15 mouse cellular contexts compared by ENCODE assay signal in genomic region chr17:92900056-92900455, GRCm38 (mm10).
"Had no signal": no experiment of that assay in that cellular context is flagged by ENCODE, and none has a peak within 500 bp of the region (broad histone marks: within the 10 kb centered on the region; RNA-seq: fewer than 3 reads in every experiment).

No protein-coding gene starts in this region.

- H3K9ac ChIP-seq: intestine, embryonic 15.5 days; limb, embryonic 13.5 days; liver, embryonic 12.5 days; liver, embryonic 15.5 days; lung, embryonic 15.5 days had no signal

- H3K4me3 ChIP-seq: intestine, embryonic 15.5 days; limb, embryonic 10.5 days; limb, embryonic 13.5 days; liver, embryonic 12.5 days; liver, embryonic 15.5 days; lung, embryonic 15.5 days had no signal

- H3K4me1 ChIP-seq: intestine, embryonic 15.5 days; limb, embryonic 10.5 days; limb, embryonic 13.5 days; liver, embryonic 12.5 days; liver, embryonic 15.5 days; lung, embryonic 15.5 days had no signal

- H3K27me3 ChIP-seq: intestine, embryonic 15.5 days; limb, embryonic 13.5 days; liver, embryonic 12.5 days; liver, embryonic 15.5 days; lung, embryonic 15.5 days had no signal

- H3K4me2 ChIP-seq: intestine, embryonic 15.5 days; limb, embryonic 13.5 days; liver, embryonic 12.5 days; liver, embryonic 15.5 days; lung, embryonic 15.5 days; midbrain, embryonic 11.5 days had no signal

- DNase-seq: layer of hippocampus, adult 9-11 months; liver; lung, adult 18-20 months; lung, postnatal 10 days; lung, postnatal 4 days; midbrain, embryonic 14.5 days; thymus, adult 18-20 months; thymus, postnatal 36 days had no signal

- H3K27ac ChIP-seq: intestine, embryonic 15.5 days; limb, embryonic 10.5 days; limb, embryonic 13.5 days; liver, embryonic 12.5 days; liver, embryonic 15.5 days; lung, embryonic 15.5 days had no signal

- H3K36me3 ChIP-seq: intestine, embryonic 15.5 days; limb, embryonic 10.5 days; limb, embryonic 13.5 days; liver, embryonic 12.5 days; liver, embryonic 15.5 days; lung, embryonic 15.5 days had no signal

- H3K9me3 ChIP-seq: intestine, embryonic 15.5 days; limb, embryonic 10.5 days; limb, embryonic 13.5 days; liver, embryonic 12.5 days; liver, embryonic 15.5 days; lung, embryonic 15.5 days had no signal

- ATAC-seq: intestine, embryonic 15.5 days; liver, embryonic 12.5 days had no signal
